Mouse (Mus musculus) induced T-regulatory cell, adult 2 months (primary cell): ENCODE measurements around the gene Nfix.
A peak's percentile ranks its signal among the peaks of the same experiment; 100 is the strongest.

Experiments used
- DNase-seq: peaks from one replicate; pipeline ENCODE4 v3.0.0-alpha.2; 2012; ENCODE audit warnings: low read depth

Nfix gene

DNA sequence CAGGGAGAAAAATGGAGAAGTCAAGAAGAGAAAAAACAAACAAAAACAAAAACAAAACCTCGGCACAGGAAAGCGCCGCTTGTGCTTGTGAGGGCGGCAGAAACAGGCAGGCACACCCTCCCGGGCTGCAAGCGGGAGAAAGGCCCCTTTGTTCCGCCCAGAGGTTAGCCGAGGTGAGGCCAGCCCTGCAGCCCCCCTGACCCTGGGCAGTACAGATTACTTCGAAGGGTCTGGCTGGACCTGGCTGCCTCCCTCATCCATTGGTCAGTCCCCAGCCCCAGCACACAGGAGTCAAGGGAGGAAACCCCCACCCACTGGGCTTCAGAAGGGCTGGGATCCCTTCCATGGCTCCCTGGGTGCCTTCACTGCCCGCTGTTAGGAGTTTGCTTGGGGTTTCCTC, 61.9 kb downstream of the Nfix start:
- DNase-seq, result no peak

DNA sequence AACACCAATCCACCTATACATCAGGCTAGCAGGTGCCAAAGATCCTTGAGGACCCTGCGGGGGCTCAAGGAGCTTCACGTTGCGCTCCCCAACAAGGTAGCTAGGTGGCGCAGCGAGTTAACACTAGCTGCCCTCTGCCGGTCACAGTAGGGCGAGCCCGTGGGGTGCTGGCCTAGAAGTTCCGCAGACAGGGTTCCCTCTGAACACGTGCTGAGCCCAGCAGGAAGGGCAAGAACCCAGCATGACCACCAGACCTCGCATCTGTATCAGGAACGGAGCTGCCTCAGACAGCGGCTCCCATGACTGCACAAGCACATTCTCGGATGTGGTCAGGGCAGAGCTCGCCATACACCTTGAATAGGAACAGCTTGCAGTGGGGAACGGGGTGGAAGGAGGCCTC, 62.5 kb downstream of the Nfix start:
- DNase-seq, result peak; percentile 92

DNA sequence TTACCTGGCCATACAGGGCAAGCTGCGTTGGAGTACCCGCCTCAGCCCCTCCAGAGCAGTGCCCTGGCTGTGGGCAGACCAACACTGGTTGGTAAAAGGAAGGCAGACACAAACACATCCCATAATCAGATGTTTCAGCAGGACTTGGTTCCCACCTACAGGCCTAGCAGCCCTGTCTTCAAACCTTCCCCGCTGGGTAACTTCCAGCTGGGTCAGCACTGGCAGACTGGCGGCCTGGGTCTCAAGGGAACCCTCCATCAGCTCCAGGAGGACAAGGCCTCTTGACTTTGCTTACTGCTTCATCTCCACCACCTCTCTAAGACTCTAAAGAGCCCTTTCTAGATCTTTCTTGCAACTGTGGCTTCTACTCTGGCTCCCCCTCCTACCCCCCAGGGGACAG, 63.6 kb downstream of the Nfix start:
- DNase-seq, result no peak

DNA sequence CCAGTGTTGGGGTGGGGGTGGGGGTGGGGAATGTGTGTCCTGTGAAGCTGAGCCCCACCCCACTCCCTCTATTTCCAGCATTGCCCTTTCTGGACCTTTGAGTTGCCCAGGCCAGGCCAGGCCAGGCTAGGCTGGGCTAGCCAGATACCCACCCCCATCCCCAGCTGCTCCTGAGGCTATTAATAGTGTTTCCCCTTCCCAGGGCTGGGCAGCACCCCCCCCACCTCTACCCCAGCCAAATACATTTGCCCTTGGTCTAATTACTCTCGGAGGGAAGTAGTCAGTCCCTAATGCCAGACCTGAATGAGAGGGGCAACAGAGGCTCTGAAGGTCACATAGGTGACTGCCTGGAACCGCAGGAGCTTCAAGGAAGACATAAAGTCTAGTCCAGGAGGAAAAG, 64.5 kb downstream of the Nfix start:
- DNase-seq, result no peak

DNA sequence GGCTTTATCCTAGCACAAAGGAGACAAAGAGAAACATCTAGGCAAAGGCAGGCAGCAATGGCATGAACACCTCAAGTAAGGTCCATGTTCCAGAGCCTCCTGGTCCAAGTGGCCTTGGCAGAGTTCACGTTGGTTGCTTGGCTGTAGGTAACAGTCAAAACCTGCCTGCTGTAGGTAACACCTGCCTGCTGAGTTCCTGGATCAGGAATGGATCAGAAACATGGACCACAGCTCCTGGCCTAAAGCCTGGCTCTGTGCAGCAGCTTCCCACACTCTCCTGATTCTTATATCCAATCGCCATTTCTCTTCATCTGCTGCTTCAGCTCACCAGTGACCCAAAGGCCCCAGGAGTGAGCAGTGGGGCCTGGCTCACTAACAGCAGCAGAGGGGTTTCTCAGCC, 65.5 kb downstream of the Nfix start:
- DNase-seq, result no peak

DNA sequence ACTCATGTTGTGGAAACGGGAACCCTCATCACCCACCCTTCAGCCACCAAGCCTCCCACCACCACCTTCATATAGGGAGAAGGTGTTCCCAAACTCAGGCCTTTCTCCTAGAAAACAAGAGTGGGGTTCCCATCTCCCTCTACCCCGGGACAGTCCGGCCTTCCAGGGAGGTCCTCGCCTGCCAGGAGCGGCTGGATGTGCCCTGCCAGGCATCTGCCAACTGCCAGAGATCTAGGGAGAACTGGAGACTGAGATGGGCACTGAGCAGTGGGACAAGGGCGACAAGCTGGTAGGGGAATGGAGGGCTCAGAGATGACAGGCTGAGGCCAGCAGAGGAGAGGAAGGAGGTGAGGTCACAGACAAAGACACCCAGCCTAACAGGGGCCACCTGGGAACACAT, 66.2 kb downstream of the Nfix start:
- no peak for DNase-seq

DNA sequence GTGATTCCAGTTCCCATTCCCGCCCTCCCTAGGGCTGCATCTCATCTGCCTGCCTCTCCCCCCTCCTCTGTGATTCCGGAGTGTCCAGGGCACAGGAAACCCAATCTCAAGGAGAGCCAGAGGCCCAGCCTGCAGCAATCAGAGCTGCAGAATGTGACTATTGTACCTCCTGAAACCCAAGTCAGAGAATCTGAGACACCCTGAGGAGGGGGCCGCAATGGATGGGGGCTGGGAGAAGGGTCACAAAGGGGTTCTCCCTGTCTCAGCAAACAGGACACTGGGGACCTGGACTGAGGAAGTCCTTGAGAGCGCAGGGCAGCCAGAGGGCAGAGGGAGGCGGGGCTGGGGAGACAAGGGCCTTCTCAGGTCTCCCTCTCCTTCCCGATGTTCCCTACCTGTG, 67.1 kb downstream of the Nfix start:
- no peak for DNase-seq

DNA sequence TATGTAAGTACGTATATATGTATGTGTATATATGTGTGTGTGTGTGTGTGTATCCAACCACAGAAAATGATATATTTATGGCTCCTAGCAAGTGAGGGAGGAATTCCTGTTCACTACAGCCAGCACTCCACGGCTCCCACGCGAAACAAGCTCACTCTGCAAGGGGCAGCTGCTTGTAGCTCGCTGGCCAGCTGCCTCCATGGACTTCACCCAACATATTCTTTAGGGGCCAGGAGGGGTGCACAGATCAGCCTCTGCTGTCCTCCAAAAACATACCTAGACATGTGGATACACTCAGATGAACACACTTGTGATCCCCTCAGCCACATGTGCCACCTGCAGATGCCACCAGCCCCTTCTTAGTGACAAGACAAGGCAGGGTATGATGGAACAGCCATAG, 67.6 kb downstream of the Nfix start:
- no peak for DNase-seq

DNA sequence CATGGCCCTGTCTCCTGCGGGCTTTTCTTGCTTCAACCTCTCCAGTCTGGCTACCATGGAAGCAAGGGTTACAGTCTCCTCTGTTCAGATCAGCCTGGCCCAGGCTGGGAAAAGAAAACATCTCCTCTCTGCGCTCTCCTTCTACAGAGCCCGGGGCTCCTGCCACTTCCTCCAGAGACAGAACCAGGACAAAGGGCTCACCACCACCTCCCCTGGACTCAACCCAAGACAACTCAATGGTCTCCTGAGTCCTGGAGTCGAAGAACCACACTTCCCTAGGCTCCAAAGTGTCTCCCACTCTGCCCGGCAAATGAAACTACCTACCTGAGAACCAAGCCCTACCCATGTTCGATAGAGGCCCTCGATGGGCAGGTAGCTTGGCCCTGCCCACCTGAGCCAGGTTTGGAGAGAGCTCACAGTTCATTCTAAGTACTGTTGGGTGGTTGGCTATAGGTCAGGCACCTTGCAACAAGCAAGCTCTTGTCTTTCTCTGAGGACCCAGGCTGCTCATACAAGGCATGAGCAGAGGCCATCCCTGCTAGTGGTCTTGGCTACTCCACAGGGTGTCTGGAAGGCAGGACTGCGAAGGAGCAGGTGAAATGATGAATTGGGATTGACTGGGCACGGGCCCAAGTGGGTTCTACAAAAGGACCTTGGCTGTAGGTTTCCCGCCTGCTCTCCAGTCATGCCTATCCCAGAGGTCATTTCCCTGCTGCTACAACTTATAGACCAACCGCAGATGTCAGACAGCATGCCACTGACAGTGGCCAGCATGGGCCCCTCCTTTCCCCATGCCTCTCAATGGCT, 68.6 kb downstream of the Nfix start:
- no peak for DNase-seq

DNA sequence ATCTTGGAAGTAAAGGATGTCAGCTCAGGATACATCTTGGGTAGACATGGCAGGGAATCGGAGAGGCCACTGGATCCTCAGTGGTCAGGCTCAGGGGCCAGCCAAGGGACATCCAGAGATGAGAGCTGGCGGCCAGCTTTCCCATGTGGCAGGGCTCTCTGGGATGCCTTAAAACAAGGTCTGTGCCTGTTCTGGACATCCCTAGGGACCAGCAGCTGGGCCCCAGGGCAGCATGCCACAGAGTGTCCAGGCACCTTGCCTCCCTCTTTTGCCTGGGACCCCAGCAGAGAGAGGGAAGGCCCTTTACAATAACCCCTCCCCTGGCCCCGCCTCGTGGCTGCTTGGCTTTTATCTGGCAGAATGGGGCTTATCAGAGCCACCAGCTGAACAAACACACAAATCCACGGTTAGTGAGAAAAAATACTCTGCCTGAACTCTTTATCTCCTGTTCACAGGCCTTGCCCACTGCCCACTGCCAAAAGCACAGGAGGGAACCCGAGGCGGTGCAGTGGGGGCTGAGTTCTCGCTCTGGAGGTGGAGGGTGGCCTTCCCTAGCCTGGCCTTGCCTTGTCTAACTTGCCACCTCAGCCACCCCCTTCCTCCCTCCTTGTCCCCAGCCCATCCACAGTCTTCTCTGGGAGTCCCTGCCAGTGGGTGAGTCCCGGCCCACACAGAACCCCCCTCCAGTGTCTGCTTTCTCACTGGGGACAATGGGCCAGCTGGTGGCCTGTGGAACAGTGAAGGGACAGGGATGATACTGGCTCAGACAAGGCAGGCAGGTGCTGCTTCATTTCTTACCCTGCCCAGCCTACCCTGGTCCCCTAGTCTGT, 69.4 kb downstream of the Nfix start:
- DNase-seq, result no peak

DNA sequence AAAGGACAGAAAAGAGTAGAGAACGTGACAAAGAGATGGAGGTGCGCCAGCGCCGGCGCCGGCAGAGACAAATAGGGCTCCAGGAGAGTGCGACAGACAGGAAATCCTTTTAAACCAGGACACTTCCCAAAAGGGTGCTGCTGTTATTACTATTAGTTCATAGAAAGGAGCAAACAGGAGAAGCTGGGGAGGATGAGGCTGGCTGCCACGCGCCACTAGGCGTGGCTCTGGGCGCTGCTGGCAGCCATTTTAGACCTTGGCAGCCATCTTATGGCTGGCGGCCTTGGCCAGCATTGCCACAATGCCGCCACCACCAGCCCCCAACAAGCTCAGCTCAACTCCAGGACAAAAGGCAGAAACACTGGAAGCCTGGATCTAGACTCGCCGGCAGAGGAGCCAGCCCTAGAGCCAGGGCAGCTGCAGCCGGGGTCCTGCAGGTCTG, 70.2 kb downstream of the Nfix start:
- DNase-seq, result no peak

DNA sequence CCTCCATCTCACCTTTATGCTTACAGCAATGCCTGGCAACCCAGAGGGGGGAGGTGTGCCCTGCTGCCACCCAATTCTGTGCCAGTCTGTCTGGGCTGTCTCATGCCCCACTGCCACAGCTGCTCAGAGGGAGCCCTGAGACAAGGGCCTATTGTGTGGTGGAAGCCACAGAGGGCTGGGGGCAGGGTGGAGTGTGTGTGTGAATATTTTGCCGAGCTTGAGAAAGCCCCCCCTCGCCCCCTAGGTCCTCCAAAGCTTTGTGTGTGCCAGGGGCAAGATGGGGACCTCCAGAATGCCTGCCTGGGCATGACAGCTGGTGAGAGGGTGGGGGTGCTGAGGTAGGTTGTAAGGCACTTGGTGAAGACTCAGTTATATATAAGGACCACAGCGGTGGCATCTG, 71.7 kb downstream of the Nfix start:
- no peak for DNase-seq

DNA sequence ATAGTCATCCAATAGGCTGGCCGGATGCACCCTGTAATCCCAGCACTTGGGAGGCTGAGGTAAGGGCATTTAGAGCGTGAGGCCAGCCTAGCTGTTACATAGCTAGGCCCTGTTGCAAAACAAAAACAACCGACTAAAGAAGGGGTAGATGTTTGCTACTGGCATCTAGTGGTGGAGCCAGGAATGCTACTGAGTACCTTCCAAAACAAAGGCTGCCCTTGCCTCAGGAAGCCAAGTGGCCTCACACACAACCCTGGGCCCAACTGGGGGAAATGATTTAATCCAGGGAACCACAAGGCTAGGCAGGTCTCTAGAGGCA, 74.2 kb downstream of the Nfix start:
- DNase-seq, result peak; percentile 60

DNA sequence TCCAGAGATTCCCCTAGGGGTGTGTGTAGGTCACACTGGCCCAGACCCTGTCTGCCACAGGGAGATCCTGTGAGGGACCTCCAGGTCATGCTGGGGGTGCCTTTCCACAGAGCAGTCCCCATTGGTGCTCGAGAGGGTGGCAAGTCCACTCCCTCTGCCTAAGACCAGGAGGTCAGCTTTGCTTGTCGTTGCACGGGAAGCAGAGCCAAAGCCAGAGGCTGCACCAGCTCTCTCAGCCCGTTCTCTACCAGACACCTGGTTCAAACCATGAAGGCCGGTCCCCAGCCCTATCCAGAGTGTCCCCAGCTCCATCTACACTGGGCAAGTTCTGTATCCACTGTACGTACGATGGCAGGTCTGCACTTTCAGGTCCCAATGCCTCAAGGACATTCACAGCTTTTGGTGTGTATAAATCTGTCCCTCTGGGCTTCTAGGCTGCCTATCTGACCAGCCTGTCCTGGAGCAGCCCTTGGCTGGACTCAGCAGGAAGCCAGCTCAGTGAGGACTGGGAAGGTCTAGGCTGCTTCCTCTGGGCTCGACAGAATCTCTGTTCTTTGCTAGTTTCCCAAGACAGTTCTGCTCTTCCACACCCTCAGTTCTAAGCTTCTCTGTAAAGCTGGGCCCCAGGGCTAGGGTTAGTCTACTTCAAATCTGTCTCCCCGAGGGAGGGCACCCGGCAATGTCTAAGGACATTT, 74.8 kb downstream of the Nfix start:
- no peak for DNase-seq

DNA sequence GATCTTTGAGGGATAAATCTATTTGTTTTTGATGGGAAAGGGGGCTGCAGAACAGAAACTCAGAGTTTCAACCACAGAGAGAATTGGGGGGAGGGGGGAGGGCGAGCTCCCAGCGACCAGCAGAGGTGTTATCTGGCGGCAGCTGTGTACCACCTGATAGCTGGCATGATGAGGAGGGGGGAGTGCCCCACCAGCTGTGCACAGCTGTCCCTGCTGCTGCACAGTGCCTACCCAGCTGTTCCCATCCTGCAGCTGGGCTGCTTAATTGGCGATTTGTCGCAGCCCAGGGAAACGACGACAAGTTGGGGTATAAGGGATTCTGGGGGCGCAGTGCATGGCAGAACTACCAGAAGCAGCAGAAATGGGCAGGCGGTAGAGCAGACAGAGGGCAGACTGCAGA, 75.5 kb downstream of the Nfix start:
- DNase-seq, result no peak

DNA sequence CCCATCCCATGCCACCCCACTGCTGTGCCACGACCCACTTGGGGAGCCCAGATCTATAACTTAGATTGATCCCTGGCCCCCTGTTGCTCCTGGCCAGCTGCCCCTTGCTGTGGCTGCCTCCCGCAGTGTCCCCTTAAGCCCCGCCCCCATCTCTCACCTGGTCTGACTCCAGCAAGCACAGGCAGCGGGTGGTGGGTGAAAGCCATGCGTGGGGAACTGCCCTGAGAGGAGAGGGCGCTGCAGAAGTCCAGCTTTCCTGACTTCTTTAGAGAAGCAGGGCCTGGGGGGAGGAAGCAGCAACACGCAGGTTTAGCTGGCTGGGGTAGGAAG, 76.6 kb downstream of the Nfix start:
- DNase-seq, result peak; percentile 67

DNA sequence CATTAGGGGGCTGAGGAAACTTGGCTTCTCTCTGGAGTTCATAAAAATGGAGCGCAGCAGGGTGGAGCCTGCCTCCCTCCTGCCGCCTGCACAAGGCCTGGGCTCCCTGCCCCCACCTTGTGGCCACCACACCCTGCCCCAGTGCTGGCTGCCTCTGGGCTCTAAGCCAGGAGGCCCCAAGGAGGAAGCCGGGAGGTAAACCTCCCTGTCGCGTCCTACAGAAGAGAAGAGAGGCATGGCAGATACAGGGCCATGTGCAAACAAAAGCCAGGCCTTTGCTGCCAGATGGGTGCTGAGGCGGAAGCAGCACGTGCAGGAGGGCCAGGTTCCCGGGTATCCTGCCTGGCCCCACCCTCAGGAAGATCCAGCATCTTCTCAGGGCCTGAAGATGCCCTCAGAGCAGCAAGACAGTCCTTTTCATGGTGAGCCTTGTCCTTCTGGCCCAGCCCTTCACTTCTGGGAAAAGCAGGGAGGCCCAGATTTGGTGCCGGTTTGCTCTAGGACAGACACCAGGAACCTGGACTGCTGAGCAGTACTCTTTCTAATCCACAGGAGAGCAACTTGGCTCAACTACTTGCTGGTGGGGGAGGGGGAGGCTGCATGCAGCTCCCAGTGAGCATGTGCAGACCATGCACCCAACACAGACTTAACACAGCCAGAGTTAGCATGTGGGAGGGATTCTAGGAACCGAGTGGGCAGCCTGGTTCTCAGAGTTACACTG, 77.1 kb downstream of the Nfix start, which contains the start of gene G430095P16Rik:
G430095P16Rik (plus strand) TSS at position 158 of the 721 bp plus-strand sequence.
- DNase-seq, result peak; percentile 81

DNA sequence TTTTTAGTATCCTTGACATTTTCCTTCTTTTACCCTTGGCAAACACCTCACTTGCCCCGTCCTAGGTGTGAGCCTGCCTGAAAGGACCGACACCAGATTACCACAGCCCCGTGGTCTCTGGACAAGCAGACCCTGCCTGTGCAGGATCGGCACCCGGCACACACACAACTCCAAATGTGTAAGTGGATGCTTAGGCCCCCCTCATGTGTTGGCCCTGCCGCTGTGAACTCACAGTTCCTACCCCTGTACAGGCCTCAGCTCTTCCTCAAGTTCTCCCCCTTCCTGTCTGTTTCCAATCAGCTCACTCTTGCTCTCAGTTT, 77.7 kb downstream of the Nfix start:
- no peak for DNase-seq

DNA sequence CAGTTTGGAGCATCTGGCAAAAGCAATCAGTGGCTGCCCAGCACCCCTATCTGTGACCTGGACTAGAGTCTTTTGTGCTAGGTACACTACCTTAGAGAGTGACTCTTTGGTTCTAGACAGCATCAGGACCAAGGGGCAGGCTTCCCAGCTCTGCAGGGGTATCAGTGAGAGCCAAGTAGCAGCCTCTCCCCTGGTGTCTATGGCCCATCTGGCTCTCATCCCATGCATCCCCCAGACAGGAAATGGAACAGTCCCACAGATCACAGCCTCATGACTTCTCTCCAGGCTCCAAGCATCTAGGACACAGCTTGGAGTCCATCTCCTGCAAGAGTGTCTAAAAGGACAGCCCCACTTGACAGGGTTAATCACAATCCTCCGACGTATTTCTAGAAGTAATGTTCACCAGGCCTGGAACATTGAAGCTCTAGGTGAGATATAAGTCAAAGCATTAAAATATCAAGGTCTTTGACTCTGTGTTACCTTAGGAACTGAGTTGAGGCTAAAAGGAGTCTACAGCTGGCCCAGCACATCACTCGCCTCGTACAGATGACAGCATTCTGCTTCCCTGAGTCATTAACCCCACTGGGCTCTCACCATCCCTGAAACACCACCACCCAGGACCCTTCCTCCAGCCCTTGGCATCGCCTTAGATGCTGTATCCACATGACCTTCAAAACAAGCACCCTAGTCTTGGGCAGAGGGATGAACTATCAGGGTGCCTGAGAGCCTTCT, 81.0 kb downstream of the Nfix start:
- DNase-seq, result no peak

DNA sequence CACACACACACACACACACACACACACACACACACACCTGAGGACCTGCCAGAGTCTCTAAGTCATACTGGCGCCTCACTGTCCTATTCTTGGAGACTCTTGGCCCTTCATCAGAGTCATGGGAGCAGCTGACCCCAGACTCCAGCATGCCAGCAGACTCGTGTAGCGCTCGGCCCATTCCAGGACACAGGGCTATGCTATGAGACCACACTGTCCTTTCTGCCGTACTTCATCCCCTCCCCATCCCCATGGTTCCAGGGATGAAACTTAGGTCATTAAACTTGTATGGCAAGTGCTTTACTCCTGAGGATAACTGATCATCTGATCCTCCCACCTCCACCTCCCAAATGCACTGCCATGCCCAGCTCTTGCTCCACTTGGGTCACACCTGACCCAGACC, 81.7 kb downstream of the Nfix start:
- no peak for DNase-seq

DNA sequence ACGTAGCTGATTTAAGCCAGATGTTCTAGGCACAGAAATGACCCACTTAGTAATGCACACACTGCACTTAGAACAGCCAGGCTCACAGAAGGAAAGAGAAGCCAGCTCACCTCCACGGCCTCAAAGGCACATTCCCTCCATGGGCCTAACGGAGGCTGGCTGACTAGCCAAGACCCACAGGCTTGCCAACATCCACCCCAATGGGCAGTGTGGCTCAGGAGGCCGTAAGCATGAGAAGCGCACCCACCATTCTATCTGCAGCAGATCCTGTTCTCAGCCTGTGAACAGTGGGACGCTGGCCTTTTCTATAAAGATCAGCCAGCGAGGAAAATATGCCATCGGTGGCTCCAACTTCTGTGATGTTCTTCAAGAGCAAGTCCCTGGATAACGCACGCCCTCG, 83.4 kb downstream of the Nfix start:
- no peak for DNase-seq

DNA sequence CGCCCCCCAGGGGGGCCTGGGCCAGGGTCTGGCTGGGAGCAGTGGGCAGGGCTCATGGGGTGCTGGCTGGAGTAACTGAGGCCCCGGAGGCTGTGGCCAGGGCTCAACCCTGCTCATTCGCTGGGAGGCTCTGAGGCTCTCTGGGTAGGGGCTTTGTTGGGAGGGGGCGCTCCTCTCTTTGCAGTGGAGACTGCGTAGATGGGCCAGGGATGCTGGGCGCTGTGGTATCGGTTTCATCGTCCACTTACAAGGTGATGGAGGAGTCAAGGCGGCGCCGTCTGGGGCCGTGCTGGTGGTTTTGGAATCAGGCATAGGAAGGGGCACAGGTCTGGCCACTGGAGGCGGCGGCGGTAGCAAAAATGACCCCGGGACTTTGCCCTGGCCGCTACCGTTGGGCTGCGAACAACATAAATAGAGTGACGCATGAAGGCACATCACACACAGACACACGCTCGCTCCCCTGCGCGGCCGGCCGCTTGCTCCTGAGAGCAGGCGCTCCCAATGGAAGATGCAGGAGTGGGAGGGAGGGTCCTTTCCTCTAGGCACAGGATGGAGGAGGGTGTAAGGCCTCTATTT, 84.2 kb downstream of the Nfix start:
- DNase-seq, result no peak
